Mouse (Mus musculus) megakaryocyte, embryonic 14.5 days (primary cell): ENCODE measurements around the gene Ccsap.

ENCODE experiments used
- FLI1 ChIP-seq: IDR thresholded peaks from 2 replicates; pipeline ENCODE4 v1.6.1; 2012; ENCODE audit warnings: low read length, inconsistent platforms, mixed read lengths
- GATA1 ChIP-seq: IDR thresholded peaks from 3 replicates; pipeline ENCODE4 v1.6.1; 2012; ENCODE audit warnings: mixed read lengths, low read length, inconsistent platforms, borderline replicate concordance

DNA sequence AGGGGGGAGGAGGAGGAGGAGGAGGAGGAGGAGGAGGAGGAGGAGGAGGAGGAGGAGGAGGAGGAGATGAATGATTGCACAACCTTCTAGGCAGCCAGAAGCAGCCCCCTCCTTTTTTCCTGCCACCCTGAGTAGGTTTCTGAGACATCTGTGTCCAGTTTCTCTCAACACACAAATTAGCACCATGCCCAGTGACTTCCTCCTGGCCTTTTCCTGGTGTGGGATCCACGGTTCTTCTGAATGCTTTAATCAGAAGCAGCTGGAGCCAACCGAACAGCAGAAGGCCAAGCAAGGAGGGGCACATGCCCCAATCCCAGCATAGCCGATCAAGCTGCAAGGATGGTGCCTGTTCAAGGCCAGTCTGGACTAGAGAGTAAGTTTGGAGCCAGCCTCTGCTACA lies 60.1 kb downstream of the Ccsap start:
- no peak for TF ChIP-seq GATA1
- TF ChIP-seq FLI1 = no peak
